Mouse (Mus musculus) embryo, embryonic 9.5 days (tissue): Measurements from ENCODE around the gene Hdac5.

Source experiments
- DNase-seq: peaks from one replicate; pipeline ENCODE4 v3.0.0-alpha.2; 2017; ENCODE audit errors: extremely low spot score

The Hdac5 gene

GRCm38 (mm10) chr11:102230006-102230741 lies at the start of gene Hdac5:
Gene Hdac5, minus strand, starts transcription at chr11:102230166.
- DNase-seq = peak; percentile 99

- DNase-seq = no peak
Observed at GRCm38 (mm10) chr11:102279595-102279994, 49.6 kb upstream of the Hdac5 start.

- no peak for DNase-seq
Observed at GRCm38 (mm10) chr11:102277754-102278153, 47.8 kb upstream of the Hdac5 start.

GRCm38 (mm10) chr11:102276411-102276915 lies 46.5 kb upstream of the Hdac5 start:
- peak; percentile 73 for DNase-seq

- DNase-seq = no peak
Observed at GRCm38 (mm10) chr11:102268520-102269244, 38.7 kb upstream of the Hdac5 start, which contains the start of gene Asb16. Gene Asb16, plus strand, starts transcription at chr11:102268743.

- peak; percentile 75 for DNase-seq
Observed at GRCm38 (mm10) chr11:102267480-102267879, 37.5 kb upstream of the Hdac5 start.

- DNase-seq = no peak
Observed at GRCm38 (mm10) chr11:102266631-102267355, 36.8 kb upstream of the Hdac5 start.

GRCm38 (mm10) chr11:102265816-102266215 lies 35.9 kb upstream of the Hdac5 start:
- no peak for DNase-seq

GRCm38 (mm10) chr11:102263211-102263610 lies 33.2 kb upstream of the Hdac5 start:
- DNase-seq = no peak

GRCm38 (mm10) chr11:102258521-102258920 lies 28.6 kb upstream of the Hdac5 start:
- DNase-seq = no peak

GRCm38 (mm10) chr11:102258095-102258494 lies 28.1 kb upstream of the Hdac5 start:
- no peak for DNase-seq

GRCm38 (mm10) chr11:102257514-102257913 lies 27.5 kb upstream of the Hdac5 start:
- peak; percentile 38 for DNase-seq

GRCm38 (mm10) chr11:102249351-102250090 lies 19.6 kb upstream of the Hdac5 start:
- DNase-seq = no peak

- peak; percentile 99 for DNase-seq
Observed at GRCm38 (mm10) chr11:102248630-102249230, 18.8 kb upstream of the Hdac5 start, which contains the start of gene BC030867. Gene BC030867, plus strand, starts transcription at chr11:102248882.

- DNase-seq = no peak
Observed at GRCm38 (mm10) chr11:102246871-102247270, 16.9 kb upstream of the Hdac5 start.

GRCm38 (mm10) chr11:102246273-102246635 lies 16.3 kb upstream of the Hdac5 start:
- no peak for DNase-seq

GRCm38 (mm10) chr11:102245581-102246272 lies 15.8 kb upstream of the Hdac5 start:
- DNase-seq = no peak

- DNase-seq = peak; percentile 39
Observed at GRCm38 (mm10) chr11:102244926-102245449, 15.0 kb upstream of the Hdac5 start.

- no peak for DNase-seq
Observed at GRCm38 (mm10) chr11:102241874-102242273, 11.9 kb upstream of the Hdac5 start.

GRCm38 (mm10) chr11:102241246-102241645 lies 11.3 kb upstream of the Hdac5 start:
- no peak for DNase-seq
